Mouse (Mus musculus) right cerebral cortex, postnatal 14 days (tissue): Measurements from ENCODE around the gene Adam23.
A peak's percentile ranks its signal among the peaks of the same experiment; 100 is the strongest.

Experiments used
- DNase-seq: peaks from one replicate; pipeline ENCODE4 v3.0.0; 2022

The Adam23 gene

DNA sequence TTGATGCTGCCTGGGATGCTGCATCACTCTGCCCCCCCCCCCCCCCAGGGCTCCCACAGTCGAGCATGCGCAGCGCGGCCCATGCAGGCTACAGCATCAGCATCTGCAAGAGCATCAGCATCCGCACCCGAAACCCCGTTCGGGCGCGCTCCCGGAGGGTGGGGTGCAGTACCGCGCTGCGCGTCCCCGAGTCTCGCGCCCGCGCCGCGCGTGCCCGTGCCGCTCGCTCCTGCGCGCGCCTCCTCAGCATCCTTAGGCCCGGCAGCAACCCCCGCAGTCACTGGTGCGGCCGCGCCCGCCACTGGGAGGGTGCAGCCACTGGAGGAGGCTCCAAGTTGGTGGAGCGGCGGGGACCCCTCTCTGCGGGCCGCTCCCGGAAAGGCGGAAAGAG lies at the start of gene Adam23:
Gene Adam23, plus strand, starts transcription at position 236 of the 391 bp plus-strand sequence.
- peak; percentile 86 for DNase-seq

DNA sequence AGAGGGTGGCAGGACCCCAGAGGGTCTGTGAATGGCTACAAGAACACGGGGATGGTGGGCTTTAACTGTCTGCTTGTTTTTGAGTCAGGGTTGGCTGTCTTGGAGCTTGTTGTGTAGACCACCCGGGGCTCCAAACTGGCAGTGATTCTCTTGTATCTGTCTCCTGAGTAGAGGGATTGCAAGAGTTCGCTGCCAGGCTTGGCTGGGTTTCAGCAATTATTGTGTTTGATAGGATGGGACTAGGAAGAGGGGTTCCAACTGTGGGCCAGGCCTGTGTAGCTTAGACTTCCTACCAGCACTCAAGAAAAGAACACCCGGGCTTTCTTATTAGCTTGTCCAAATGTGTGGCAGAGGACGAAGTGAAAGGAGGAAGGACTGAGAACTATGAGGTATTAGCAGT lies 44.6 kb upstream of the Adam23 start:
- no peak for DNase-seq

DNA sequence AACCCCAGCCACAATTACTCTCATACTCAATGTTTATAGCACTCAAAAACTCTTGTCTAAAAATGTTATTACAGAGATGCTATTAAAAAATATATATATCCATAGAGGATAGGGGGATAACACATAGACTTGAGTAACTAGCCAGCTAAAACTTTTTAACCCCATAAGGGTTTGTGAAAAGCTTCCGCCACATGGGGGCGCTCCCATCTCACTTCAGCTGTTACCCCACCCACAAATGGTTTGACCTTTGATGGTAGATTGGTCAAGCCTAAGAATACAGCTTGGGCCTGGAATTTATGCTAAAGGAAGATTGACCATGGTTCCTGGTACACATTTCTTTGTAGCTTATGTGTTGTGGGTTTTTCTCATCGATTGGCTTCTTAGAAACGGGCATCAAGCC lies 42.1 kb upstream of the Adam23 start:
- DNase-seq: peak; percentile 27

DNA sequence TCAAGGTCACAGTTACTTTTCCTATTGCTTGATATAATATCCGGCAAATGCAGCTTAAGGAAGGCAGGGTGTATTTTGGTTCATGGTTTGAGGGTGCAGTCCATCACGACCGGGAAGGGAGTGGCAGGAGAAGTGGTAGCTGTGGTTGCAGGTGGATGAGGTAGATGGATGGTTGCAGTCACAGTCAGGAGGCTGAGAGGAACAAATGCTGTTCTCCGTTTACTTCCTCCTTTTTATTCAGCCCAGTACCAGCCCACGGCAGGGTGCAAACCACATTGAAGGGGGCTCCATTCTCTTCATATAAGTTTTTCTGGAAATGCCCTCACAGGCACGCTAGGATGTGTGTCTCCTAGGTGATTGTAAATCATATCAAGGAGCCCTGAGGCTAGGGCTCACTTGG lies 37.3 kb upstream of the Adam23 start:
- no peak for DNase-seq

DNA sequence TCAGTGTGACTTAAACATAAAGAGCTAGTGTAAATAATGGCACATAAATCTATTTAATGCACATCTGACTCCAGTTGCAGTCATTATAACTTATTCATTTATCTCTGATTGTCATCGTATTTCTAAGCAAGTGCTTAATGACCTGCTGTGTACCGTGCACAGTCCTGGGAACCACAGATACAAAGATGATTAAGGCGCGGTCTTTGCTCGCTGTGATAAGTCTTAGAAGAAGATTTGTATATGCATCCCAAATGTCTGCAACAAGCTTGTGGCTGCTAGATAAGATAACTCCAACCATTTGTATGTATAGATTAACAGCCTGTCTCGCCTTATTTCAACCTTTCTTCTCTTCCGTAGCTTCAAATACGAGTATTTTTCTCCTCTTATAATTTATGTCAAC lies 27.2 kb upstream of the Adam23 start:
- no peak for DNase-seq

DNA sequence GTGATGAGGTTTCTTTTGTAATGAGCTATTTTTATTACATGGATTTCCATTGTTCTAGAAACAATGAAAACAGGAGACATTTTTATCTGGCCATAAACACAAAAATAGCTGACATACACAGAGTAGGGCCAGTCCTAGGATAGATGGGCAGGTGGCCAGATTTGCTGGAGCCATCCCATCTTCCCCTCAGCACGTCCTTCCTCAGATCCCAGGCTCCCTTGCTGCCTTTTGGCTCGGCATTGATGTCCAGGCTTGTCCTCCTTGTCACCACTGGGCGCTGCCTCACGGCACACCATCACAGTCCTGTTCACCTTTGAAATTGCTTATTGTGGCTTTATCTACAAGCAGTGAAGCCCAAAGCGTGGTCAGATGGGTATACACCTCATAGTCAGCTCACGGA lies 15.0 kb upstream of the Adam23 start:
- no peak for DNase-seq

DNA sequence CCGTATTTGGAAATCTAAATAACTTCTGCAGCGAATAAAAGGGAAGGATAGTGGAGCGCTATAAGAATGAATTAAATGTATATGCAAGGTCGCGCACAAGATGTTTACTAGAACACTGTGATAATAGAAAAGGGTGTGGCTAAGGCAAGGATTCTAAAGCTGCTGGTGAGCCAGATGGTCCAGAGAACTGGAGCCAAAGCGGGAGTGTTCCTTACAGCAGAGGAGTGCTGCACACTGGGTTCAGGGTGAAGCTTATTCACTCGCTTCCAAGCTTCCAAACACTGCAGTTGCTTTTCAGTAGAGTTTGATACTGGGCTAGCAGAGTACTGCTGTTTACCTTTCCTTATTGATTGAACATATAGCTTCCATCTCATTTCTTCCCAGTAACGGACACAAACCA lies 14.5 kb upstream of the Adam23 start:
- DNase-seq: no peak

DNA sequence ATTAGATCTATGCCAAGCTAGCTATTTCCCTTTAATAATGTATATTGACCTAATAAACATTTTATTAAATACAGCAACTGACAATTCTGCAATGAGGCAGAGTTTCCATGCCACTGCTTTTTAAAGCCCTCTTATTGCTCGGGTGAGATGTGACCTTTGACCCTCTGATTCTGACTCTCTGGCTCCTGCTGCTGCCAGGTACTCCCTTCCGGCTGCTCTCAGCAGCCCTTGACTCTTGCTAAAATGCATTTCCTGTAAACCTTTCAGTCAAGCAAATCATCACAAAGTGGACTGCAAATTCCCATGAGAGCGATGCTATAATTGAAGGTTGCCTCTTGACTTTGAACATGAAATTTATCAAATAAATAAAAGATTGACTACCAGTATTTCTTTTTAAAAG lies 13.8 kb upstream of the Adam23 start:
- no peak for DNase-seq

DNA sequence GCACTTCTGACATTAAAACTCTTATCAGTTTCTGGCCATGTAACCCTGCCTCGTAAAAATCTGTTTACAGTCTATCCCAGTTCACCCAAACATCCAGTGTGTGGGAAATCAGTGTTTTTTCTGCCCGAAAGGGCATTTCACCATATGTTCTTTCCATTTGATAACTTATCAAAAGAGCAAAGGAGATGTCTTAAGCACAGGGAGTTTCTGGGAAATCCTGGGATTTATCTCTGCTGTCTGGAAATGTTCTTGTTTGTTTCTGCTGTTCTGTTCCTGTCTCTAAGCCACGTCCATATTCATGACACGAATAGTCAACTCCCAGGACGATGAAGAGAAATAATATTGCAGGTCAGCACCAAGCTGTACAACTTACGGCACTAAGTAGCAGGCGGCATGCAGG lies 11.6 kb upstream of the Adam23 start:
- no peak for DNase-seq

DNA sequence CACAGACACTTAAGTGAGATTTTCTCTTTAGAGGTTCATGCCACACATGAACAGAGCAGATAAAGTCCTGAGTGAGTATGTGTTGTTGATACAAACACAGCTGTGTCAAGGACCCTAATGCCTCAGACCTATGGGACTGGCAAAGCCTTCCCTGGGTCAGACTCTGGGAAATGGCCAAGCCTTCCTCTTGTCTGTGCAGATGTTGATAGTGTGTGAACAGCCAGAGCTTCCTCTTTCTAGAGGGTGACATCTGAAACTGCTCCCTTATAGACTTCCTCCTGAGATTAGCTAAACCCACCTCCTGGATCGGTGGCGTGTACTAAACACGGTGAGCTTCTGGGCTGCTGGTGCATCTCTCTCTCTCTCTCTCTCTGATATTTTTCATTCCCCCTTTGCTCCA lies 8.2 kb upstream of the Adam23 start:
- DNase-seq: no peak

DNA sequence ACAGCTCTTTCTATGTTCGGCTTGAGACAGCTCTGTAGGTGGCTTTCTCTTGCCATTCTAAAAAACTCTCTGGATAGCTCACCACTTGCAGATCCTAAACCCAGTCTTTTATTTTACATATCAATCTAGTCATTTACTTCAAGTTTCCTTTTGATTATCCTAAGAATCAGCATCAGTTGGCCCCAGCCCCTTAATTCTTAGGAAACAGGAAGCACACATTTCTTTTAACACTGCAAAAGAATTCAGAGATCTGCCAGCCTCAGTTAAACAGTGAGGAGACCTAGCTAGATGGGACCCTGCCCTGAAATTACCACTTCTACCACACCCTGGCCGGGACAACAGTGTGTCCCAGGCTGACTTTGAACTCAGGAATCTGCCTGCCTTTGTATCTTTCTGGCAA lies 3.5 kb upstream of the Adam23 start:
- DNase-seq: no peak

DNA sequence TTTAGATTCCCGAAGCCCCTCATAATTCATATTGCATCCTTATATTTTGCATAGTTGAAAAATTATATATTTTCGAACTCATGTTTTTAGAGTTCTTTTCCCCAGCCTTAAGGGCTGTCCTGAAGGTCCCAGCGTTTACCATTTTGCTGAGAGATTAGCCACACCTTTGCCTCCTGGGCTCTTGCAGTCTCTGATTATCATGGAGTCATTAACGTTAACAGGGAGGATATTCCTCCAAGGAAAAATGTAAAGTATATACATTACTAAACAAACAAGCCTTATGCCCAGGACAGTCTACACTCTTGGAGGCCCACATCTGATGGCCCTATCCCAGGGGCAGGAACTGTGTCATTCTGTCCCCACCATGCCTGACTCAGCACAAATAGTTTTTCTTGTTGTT lies 3.1 kb upstream of the Adam23 start:
- no peak for DNase-seq

DNA sequence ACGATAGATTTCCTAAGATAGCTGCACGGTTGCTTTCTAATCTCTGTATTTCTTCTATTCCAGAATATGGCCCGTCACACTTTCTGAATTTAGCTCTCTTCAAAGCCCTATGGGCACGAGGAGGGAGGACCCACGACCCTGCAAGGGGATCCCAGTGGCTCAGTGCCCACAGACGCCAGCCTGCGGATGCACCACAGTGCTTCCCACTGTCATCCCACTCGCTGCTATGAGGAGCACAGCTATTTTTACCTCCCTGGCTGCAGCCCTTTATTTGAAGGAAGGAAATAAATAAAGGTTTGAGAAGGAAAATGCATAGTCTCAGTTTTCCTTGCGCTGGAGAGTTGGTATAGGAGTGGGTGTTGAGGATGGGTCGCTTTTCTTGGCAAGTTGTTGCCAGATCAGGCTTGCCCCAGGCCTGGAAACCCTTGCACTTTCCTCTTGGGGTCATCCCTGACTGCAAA lies 512 bp upstream of the Adam23 start:
- DNase-seq: peak; percentile 58

DNA sequence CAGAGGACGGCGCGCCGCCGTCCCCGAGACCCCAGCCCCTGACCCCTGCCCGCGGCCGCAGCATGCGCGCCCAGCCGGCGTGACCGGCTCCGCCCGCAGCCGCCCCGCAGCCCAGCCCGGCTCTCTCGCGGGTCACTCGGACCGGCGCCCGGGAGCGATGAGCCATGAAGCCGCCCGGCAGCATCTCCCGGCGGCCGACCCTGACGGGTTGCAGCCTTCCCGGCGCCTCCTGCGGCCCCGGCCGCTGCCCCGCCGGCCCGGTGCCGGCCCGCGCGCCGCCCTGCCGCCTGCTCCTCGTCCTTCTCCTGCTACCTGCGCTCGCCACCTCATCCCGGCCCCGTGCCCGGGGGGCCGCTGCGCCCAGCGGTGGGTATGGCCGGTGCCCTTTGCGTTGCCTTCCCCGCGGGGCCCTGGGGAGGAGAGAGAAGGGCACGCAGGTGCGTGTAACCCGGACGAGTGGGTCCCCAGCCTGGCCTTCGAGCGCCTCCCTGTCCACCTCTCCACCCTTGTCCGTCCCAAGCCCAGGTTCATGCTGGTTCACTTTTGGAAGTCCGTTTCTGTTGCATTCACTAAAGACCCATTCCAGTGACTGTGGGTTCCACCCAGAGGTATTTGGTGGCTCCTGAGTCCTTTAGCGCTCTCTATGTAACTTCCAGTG lies 485 bp downstream of the Adam23 start:
- DNase-seq: no peak

DNA sequence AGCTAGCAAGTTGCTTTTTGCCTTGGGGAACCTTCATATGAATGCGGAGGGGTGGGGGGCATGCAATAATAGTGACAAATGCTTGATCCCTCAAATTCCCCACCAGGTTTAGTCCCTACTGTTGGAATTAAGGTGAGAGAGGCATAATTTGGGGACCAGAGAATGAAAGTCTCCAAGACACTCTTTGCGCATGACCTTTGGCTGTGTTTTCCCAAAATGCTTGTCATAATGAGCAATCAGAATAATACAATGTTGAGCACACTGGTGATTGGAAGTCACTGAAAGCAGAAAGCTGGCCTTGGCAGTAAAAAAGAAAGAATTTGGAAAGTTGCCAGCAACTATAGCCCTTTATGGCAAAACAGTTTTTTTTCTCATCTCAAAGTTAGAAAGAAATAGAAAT lies 1.0 kb downstream of the Adam23 start:
- DNase-seq: no peak

DNA sequence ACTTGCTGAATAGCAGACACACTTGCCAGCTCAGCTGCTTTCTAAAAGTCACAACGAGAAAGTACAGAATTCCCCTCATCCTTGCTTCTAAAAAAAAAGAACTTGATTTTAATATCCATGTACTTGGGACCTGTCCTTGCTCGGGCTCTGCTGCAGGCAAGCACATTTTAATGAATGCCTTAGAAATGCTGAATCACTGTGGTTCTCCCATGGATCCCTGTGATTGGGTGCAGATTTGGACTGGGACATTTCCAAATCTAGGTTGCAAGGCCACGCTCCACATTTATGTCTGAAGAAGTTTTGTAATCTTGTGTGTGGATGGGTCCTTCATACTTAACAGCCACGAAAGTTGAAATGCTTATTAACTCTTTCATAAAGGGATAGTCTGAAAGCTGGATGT lies 4.4 kb downstream of the Adam23 start:
- DNase-seq: no peak

DNA sequence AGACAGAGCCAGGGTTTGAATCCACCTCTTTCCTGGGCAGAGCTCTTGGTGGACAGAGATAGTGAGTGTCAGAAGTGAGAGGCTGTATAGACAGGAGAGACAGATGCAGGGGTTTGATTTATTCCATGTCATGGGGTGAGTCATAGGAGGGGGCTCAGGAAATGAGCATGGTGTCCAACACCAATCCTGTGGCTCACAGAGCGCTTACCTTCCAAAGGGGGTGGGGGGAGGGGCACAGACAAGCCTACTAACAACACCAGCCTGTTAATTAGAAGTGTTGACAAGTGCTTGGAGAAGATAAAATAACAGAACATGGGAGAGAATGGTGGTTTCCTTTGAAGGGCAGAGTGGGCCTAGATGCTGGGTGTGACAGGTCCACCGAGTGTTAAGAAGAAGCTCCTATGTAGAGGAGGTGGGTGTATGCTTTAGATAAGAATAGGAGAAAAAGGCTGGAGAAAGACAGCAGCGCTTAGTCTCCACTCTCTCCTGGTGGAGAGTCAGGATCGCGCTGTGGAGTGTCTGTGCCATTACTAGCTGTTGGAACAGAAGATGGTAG lies 7.7 kb downstream of the Adam23 start:
- DNase-seq: no peak

DNA sequence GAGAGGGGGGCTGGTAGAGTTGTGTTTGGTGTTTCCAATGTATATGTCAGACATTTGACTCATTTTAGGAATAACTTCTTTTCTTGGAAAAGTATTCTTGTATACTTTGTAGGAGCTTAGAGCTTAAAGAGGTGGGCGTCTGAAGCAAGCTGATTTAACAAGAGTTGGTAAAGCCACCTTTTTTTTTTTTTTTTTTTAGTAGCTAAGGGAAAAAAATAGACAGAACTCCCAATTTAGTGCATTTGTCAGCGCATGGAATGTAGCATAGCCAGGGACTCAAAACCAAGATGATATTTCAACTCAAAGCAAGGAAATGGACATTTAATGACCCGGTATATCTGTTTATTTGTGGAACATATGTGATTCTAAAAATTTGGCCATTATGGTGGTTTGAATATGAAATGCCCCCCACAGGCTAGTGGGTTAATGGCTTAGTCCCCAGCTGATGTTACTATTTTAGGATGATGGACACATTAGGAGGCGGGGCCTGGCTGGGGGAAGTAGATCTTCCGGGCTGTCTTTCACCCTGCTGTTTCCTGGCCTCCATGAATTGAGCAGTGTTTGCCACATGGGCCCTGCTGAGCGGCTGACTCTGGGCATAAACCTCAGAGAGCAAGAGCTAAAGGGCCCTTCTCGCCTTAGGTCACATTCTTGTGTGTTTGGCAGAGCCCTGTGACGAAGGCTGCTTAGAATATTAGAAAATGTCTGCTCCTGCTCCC lies 12.3 kb downstream of the Adam23 start:
- DNase-seq: no peak

DNA sequence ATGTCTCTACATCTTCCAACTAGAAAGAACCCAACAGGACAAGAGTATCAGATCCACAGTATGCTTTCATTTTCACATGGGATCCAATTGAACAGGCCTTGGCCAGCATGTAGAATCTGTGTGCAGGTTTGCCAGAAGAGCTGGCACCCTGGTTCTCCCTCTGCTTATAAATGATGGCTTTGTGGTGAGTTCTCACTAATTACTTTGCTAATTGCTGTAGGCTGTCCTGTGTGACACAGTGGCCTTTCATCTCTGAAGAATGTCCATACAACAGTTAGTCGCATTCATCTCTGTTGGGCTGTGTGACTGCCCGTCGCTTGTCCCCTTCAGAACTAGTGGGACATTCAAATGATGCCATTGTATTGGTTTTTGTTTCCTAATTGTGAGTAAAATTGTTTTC lies 13.5 kb downstream of the Adam23 start:
- DNase-seq: no peak

DNA sequence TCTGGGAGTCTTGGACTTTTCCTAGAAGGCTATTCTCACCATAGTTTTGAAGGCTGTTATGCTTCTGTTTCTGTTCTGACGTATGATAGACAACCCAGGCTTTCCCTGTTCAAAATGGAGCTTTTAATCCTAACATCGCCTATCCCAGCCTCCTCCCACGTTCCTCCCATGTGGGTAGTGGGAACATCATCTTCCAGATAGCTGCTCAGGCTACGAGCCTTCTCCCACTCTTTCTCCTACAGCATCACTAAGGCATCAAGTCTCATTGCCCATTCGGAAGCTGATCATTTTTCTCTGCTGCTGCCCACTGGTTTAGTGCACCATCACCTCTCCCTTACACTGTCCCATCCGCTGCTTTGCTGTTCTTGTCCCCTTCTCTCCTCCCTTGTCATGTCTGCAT lies 14.2 kb downstream of the Adam23 start:
- DNase-seq: no peak

DNA sequence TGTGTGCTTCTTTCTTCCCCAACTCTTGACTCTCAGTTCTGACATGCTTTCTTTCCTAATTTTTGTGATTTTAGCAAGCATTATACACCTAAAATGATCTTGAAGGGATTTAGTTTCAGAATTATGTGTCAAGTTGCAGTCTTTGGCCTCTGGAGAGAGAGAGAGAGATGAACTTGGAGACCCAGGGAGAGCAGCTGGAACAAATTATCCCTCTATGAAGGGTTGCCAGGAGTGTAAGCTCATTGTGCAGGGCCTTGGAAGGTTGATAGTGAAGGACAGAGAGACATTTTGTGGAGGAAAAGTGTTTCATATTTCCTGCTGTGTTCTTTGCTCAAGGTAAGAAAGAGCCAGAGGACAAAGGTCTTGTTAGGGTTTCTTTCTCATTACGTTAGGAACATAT lies 18.8 kb downstream of the Adam23 start:
- DNase-seq: no peak

DNA sequence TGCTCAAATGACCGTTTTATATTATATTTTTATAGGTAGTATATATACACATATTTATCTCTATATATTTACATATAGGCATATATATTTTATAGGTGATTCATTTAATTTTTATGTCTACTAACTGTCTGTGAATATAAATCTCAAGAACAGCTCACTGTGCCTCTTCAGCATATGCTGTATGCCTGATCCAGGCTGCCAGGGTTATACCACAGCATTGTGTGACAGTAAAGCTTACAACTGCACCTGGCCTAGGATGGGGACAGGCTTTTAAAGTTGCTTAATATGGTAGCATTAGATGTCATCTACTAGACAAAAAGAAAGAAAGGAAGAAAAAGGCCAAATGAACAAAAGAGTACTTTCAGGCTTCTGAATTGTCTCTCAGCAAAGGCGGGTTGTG lies 27.6 kb downstream of the Adam23 start:
- no peak for DNase-seq

DNA sequence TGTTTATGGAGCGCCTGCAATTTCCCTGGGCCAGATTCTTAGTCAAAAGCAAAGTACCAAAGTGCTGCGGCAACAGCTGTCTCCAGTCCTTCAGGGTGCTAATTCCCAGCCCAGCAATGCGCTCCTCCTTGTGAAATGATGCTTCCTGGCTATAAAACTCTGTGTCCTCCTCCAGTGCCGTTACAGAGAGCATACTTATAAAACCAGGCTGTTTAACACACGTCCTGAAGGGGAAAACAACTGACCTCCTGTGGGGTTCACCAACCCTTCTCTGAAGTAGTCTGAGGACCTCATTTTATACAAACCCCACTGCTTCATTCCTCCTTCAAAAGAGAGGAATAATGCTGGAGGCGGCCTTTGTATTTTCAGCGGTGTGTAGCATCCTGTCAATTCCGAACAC lies 28.0 kb downstream of the Adam23 start:
- no peak for DNase-seq

DNA sequence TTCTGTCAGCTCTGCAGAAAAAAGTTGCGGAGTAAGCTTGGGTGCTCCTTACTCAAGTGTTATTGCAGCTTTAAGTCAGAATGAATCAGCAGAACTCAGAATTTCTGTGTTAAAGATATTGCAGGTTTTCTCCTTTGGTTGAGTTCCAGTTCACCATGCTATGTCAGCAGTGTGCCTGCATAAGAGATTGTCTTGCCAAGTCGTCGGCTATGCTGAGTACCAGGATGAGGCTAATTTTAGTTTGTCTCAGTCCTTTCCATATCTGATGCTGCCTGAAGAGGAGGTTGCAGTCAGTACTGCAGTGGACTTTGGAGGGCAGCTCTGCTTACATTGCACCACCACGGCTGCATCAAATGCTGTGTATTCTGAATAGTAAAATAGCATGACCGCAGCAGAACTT lies 33.3 kb downstream of the Adam23 start:
- DNase-seq: no peak

DNA sequence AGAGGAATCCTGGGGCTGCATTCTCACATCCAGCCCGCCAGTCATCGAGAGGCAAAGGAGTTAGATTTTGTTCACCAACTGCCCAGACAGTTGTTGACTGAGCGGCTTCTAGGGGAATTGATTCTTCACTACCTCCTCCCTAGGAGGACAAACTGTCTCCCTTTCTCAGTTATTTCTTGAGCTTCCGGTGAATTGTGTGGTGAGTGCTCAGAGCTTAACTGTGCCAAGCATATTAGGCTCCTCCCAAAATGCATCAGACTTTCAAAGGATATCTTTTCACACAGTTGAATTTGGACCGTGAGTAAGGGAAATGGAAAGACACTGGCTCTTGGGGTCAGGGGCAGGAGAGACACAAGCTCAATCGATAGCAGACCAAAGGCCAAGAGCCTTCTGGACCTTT lies 39.0 kb downstream of the Adam23 start:
- DNase-seq: no peak
